Mouse (Mus musculus) lung, postnatal 0 days (tissue): ENCODE results near the gene Epb41l1.

Experiments used
- CTCF ChIP-seq: IDR thresholded peaks from 2 replicates; pipeline ENCODE4 v1.5.1; 2016; ENCODE audit warnings: antibody characterized with exemption, mild to moderate bottlenecking
- EP300 ChIP-seq: IDR thresholded peaks from 2 replicates; pipeline ENCODE4 v1.6.1; 2016; ENCODE audit warnings: antibody characterized with exemption, mild to moderate bottlenecking, control low read depth

DNA sequence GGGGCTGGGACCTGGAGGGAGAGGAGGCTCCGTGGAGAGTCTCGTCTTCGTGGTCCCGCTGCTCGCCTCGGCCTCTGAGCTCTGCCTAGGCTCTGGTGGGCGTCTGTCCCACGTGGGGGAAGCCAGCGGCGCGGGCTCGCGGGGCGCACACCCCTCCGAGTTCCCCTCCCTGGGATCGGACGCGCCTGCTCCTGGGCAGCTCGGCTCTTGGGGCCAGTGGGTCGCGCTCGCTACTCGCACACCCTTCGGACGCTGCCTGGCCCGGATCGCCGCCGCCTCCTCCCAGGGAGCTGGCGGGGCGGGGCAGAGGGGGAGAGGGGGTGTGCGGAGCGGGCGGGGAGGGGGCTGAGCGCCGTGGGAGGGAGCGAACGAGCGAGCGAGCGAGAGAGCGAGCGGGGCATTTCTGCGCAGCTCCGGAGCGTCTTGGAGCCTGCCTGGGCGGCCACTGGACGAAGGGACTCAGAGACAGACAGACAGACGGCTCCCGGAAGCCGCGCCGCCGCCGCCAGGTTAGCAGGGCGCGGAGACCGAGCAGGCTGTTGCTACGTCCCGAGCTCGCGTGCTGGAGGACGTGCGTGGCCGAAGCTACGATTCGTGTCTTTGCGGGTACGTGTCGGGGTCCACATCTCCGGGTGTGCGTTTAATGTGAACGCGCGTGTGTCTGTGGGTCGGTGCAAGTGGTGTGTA is at the start of gene Epb41l1:
- TF ChIP-seq CTCF (peak; percentile 32), EP300 (no peak)
